Mouse (Mus musculus) forelimb bud, embryonic 11.5 days (tissue): Measurements from ENCODE around the gene Socs5.
A peak's percentile ranks its signal among the peaks of the same experiment; 100 is the strongest.

ENCODE experiments used
- DNase-seq: peaks from one replicate; pipeline ENCODE4 v3.0.0-alpha.2; 2012; ENCODE audit warnings: low read depth, low spot score

The Socs5 gene

DNA sequence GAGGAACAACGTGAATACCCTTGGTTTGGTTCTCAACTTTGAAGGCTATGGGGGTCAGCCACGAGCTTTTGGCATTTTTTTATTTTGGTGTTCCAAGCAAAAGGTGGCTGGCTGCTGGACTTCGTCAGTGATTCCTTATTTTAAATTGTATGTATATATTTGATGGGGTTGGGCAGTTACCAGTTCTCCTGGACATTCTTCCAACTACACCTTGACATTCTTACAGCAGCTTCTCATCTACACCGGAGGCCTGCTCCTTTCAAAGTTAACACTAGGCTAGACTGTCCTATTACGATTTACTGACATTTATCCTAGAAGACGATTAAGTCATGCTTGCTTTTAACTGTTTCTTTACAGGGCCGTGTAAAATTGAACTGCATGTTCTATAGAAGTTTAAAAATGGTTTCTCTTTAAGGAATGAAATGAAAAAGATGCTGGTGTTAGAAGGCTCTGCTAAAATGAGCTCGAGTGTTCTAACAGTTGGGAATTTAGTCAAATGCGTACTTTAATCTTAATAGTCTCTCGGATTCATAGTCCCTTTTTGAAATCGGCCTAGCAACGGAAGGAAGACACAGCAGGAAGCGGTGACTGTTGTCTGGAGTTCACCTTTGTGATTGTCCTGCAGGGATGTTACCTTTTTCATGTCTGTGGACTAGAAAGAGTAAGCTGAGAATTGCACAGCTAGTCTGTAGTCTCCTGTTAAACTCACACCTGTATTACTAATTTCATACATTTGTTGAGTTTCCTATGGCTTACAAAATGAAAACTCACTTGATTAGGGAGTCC, 1.2 kb downstream of the Socs5 start:
- no peak for DNase-seq

DNA sequence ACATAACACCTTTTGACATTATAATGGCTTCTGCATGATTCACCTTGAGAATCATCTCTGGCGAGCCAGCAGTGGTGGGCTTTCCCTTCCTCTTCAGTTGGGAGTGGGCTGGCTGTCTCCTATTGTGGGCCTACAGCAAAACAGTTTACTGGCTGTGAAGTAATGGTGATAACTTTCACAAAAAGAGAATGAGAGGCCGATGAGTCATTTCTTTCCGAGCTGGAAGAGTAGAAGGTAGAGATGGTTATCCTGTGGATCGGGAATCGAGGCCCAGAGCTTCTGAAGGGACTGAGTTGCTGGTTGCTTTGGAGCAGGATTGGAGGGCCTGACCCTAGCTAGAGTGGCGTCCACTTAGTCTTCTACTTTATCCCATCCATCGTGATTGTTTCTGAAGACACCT, 2.0 kb downstream of the Socs5 start:
- DNase-seq = no peak

DNA sequence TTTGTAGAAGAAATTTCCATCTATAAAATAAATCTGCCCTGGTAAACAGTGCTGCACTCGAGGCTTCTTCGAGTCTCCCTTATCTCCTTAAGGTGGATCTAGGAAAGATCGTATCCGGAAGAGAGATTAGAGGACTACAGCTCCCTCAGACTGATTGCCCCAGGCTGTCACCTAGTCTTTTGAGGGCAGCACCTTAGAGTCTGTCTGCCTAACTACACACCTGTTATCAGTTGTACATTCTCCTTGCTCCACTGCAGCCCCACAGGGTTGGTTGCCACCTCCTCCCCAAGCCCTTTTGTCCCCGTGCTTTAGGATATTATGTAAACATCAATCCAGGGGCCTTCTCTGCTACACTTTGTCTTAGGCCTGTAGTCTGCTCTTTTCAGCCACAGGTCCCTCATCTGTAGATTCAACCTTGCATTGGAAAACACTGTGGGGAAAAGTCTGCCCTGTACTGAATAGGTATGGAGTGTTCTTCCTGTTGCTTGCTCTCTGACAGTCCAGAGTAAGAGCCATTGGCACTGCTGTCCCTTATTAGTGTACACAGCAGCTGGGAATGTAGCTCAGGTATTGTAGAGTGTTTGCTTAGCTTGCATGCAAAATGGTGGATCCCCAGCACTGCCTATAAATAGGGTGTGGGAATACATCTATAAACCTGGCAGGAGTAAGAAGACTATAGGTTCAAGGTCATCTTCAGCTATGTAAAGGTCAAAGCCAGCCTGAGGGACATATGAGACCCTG, 5.5 kb downstream of the Socs5 start:
- DNase-seq = no peak

DNA sequence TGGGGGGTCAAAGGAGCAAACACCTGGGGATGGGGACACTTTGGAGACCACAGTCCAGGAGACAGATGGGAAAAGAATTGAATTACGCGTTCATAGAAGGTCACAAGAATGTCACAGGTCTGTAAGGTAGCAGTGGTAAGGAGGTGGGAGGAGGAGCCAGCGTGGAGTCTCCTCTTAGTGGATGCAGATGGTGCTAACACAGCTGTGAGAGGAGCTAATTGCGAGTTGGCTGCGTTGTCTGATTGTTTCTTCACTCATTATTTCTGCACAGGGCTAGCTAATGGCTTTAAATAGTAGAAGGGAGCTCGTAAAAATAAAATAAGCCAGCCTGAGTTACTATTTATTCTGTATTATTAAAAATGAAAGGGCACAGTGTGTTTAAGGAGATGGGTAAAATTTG, 8.1 kb downstream of the Socs5 start:
- no peak for DNase-seq

DNA sequence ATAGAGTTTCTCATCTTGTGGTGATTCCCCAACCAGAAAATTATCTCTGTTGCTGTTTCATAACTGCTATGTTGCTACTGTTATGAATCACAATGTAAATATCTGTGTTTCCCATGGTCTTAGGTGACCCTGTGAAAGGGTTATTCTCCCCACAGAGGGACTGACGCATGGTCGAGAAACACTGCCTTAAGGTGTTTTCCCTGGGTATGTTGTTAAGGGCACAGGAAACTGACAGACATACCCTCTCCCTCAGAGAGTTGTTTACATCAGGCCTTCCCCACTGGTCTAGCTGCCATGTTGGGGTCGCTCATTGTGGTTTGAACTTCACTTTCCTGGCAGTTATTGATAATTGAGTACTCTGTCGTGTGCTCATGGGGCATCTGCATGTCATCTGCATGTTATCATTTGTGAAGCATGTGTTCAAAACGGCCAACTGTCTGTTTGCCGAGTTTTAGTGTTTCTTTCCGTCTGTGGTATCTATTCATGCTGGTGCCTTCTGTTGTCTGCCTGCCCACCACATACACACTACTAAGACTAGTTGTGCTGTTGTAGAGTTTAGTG, 11.6 kb downstream of the Socs5 start:
- DNase-seq = no peak

DNA sequence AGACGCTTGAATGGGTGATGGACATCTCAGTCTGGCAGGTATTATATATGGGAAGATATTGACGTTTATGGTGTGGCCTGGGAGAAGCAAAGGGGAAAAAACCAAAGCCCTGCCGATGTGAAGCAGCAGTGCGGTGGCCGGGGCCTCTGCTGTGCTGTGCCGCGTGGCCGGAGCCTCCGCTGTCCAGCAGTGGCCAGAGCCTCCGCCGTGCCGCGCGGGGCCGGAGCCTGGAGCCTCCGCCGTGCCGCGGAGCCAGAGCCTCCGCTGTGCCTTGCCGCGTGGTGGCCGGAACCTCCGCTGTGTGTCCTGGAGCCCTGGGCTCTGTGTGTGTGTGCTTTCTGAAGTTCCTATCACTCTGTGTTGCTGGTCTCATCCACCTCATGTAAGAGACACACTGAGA, 17.9 kb downstream of the Socs5 start:
- DNase-seq = no peak

DNA sequence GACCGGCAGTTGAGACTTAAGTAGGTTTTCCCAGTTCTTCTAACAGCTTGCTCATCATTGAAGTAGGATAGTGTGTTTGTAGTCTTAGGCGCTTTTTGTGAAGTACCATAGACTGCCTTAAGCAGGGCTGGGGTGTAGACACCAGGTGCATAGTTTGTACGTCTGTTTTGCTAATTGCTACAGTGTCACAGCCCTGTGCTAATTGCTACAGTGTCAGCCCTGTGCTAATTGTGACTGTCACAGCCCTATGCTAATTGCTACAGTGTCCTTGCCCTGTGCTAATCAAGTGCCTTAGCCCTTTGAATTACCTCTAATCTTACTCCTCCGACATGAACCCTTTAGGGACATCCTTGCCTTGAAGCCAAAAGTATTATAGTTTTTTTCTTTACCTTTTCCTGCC, 24.8 kb downstream of the Socs5 start:
- DNase-seq = no peak

DNA sequence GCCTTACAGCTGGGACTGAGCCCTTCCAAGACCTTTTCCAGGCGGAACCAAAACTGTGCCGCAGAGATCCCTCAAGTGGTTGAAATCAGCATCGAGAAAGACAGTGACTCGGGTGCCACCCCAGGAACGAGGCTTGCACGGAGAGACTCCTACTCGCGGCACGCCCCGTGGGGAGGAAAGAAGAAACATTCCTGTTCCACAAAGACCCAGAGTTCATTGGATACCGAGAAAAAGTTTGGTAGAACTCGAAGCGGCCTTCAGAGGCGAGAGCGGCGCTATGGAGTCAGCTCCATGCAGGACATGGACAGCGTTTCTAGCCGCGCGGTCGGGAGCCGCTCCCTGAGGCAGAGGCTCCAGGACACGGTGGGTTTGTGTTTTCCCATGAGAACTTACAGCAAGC, 26.3 kb downstream of the Socs5 start:
- no peak for DNase-seq

DNA sequence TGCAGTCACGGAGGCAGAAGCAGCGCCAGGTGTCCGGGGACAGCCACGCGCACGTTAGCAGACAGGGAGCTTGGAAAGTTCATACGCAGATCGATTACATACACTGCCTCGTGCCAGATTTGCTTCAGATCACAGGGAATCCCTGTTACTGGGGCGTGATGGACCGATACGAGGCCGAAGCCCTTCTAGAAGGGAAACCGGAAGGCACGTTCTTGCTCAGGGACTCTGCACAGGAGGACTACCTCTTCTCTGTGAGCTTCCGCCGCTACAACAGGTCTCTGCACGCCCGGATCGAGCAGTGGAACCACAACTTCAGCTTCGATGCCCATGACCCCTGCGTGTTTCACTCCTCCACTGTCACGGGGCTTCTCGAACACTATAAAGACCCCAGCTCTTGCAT, 27.2 kb downstream of the Socs5 start:
- no peak for DNase-seq

DNA sequence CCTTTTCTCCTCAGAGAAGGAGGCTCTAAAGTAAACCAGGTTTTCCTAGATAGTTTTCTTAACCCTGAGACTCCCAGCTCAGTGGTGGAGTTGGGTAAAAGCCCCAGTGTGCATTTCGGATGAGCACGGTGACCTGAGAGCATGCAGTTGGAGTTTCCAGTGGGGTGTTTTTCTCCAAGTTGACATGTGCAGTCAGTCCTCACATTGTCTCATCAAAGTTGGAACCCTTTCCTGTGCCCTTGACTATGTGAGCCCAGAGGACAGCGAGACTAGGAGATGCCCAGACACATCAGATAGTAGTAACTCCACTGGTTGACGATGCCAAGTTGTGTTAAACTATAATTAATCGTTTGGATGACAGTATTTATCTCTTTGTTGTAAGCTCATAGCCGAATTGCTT, 28.3 kb downstream of the Socs5 start:
- DNase-seq = no peak

DNA sequence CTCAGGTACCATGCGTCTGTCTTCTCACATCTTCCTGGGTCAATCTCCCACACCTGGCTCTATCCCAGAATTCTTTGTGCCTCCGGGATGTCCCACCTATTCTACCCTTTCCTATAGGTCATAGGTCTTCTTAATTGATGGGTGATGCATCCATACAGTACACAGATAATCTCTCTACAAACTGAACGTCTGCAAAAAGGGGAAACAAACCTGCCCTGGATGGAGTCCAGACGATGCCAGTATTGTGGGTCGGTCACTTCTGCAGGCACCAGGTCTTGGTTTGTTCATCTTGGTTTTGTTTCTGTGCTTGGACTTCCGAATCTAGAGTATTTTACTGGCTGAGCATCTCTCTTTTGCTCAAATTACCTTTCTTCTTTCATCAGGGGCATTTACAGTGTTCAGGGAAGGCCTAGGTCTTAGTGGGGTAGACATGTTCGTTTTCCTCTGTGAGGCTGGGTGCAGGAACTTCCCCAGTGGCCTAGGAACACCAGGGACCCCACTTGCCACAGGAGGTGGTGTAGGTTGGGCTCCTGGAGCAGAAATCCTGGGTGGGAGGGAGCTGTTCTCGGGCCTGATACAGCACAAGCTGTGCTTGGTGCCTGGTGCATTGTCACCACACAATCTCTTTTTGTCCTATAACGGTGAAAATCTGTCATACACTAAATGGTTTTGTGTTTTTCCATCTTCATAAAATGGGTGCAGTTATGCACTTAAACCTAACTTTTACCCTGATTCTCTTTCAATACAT, 33.9 kb downstream of the Socs5 start:
- no peak for DNase-seq

DNA sequence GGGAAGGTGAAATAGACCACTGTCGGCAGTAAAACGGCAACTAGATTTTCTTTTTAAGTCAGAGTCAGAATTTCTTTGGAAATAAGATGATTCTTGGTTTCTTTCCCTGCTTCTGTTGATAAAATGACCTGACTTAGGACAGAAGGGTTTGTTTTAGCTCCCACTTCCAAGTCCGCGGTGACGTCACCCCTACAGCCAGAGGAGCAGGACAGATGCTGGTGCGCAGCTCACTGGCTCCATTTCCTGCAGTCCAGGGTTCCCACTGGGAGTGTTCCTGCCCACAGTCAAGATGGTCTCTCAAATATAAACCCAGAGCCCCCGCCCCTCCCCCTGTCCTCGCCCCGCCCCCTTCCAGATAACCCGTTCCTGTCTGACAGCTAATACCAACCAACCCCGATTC, 34.8 kb downstream of the Socs5 start:
- no peak for DNase-seq

DNA sequence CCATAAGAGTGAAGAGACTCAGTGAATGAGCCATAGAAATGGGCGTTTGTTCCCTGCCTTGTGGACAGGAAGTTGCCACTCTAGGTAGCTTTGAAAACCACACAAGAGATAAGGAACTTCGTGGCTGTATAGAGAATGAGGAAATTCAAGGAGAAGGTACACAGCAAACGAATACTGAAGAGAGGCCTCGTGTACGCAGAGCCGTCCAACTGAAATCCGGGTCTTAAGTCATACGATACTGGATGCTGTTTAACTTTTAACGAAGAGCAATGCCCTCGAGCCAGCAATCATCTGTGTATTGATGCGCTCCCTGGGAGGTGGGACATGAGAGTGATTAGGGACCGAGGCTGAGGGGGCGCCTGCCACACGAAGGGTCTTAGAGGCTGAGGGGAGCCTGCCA, 35.7 kb downstream of the Socs5 start:
- no peak for DNase-seq

DNA sequence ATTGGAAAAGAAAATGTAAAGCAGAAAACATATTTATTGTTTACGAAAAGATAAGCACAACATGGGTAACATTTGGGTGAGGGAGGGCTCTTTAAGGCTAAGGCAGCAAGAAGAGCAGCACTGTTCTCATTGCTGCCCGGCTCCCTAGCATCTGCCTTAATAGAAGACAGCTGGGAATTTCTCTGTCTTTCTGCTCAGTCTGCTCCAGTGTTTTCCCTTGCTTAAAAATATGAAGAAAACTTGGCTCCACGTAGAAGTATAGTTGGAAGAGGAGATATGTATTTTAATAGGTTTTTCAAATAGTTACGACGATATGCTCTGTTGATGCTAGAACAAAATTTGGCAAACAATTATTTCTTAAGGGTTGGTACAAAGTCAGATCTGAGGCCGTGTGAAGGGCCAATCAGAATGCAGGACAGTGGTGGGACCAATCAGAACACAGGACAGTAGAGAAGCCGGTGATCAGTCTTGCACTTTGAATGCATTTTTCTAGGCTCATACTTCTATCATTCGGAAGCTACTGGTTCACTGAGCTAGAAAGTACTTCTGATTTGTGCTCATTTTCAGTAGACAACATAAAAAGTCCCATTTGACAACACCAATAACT, 39.0 kb downstream of the Socs5 start:
- no peak for DNase-seq

DNA sequence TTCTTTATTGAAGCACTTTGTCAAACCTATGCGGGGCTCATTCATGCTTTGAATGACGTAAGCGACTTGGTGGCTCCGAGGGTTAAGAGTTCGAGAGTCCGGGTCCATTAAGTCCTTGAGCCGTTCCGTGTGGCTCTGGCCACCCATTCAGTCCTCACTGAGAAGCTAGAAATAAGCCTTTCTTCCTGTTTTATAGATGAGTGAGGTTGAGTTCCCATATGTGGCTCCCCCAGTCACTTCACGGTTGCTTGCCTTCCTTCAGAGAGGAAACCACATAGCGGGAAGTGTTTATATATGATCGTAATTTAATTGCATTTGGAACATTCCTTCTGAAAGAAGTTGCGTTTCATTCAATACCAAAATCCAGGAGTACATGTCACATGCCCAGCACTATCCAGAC, 42.3 kb downstream of the Socs5 start:
- no peak for DNase-seq

DNA sequence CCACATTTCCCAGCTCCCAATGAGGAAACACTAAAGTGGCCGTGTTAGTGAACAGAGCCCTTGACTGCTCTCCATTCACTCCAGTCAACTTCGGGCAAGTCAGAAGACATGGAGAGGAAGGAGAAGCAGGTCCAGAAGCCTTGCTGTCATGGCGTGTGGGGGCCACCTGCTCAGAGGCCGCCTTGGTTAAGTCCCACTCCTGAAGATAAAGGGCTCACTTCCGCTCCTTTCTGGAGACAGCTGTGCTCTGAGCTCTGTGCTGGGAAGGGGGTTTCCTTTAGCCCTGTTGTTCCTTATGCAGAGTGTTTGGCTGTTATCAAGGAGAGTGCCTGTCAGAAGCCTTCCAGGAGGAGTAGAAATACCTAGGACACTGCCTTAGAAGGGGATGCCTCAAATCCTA, 45.5 kb downstream of the Socs5 start:
- DNase-seq = no peak

DNA sequence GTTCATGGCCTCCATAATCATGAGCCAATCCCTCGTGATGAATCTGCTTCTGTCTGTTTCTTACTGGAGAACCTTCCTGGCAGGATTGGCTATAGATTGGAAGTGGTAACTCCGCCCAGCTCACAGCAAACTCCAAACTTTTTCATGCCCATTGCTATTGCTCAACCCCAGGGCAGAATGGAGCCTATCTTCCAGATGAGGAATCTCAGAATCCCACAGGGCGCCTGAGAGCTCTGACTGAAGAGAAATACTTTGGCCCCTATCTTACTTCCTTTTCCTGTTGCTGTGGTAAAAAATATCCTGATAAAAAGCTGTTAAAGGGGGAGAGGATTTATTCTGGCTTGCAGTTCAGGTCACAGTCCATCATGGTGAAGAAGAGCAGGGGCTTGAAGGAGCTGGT, 48.2 kb downstream of the Socs5 start:
- no peak for DNase-seq

DNA sequence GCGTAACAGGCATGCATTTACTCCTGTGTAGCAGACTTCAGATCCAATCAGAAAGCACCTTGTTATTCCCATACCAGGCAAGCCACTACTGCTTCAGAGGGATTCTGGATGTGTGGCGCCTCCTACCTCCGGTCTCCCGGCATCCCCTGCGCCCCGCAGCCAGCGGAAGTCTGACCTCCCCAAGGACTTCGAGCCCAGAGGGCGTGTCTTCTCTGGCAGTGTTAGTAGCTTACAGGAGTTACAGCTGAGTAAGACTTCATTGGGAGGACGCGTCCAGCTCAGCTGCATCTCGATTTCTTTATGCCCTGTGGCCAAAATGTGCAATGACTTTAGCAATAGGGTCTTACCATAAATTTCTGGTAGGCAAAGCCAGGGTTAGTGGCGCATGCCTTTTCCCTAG, 50.3 kb downstream of the Socs5 start:
- no peak for DNase-seq

DNA sequence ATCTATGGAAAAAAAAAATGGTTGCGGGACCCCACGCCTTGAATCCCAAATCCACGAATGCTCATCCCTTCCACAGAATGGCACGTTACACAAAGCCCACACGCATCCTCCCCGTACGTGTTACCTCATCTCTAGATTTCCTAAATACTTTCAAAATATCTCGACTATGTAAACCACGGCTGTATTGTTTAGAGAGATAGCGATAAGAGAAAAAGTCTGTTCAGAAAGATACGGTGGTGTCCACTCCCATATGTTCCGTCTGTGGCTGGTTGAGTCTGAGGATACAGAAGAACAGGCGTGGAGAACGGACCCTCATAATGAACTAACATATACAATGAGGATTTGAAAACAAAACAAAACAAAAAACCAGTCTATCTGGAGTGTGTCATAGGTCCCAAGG, 51.1 kb downstream of the Socs5 start:
- no peak for DNase-seq

DNA sequence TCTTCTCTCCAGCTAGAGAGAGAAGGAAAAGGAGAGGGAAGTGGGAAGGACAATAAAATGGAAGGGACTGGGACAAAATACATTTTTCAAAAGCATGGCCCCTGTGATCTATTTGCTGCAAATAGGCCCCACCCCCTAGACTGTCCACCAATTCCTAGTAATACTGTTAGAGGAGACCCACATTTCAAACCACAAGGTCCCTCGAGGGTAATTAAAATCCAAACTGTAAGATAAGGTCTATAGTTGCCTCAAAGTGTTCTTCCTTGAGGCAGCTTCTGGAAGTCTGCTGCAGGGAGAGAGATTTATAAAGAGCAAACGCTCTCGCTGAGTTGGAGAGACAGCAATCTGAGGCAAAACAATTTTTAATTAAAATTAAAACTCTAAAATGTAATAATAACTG, 52.8 kb downstream of the Socs5 start:
- DNase-seq = no peak

DNA sequence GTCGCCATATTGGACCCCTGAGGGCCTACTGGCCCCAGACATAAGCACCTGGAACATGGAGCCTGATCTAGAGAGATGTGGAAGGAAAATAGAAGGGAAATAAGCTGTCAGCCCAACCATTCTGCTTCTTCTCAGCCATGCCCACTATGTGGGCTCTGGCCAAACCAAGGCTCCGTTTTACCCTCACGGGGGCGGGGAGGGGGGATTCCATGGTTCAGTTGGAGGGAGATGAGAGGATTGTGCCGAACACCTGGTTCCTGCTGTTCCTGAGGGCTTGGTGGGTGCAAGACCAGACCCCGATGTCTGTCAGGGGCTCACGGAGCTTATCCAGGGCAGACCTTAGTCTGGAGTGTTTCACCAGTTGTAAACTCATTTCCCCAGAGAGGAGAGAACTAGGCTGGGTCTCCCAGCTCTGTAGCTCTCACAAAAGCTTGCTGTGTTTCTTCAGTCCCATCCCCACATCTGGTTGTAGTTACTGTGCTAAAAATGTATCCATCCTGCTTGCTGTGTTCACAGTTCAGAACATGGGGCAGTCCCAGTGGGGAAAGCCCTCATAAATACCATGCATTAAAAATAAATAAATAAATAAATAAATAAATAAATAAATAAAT, 56.9 kb downstream of the Socs5 start:
- peak; percentile 51 for DNase-seq

DNA sequence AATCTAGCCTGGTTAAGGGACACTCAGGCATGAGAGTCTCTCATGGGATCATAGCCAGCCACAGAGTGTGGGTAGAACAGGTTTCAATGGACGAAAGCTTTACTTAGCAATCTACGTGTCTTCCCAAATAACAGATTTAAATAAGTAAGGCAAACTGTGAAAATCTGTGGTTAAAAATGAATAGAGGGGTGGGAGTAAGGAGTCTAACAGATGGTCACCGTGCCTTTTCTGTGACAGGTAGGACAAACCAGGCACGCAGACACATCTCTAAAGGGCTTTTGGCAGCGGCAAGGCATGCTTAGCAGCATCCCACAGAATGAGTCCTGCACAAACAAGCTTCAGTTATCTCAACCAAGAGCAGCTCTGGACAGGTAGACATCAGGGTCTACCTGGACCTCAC, 59.9 kb downstream of the Socs5 start:
- DNase-seq = no peak
